Mouse (Mus musculus) brown adipose tissue, adult 24 weeks (tissue): ENCODE data around the gene Cars2. TPM values are rescaled to one million over a fixed set of nuclear protein-coding genes. Genes with fewer than 3 reads are reported as not detected.
A peak's percentile ranks its signal among the peaks of the same experiment; 100 is the strongest.
"Not testable (repeated sequence)": the region's sequence is repeated elsewhere in the genome, so short reads cannot be mapped to it uniquely, and the experiment has no call there.

ENCODE experiments used
- H3K27ac ChIP-seq: fragments of 200-500 bp; replicated peaks from 2 replicates; pipeline ENCODE4 v1.5.1; 2012; ENCODE audit warnings: low read depth, mild to moderate bottlenecking, low read length
- H3K4me1 ChIP-seq: fragments of 200-500 bp; 2 replicates; pipeline ENCODE4 v1.6.1; 2012; ENCODE audit warnings: low read length, mixed read lengths; ENCODE audit not compliant: control insufficient read depth, insufficient read depth, insufficient read length
- H3K4me3 ChIP-seq: fragments of 200-500 bp; 2 replicates; pipeline ENCODE4 v1.5.1; 2012; ENCODE audit warnings: low read depth, mild to moderate bottlenecking, low read length, moderate library complexity; ENCODE audit not compliant: insufficient read depth
- polyA plus RNA-seq: library from polyadenylated mRNA; stranded (reverse); fragments of >200 nt; gene quantifications from 2 replicates; pipeline ENCODE4 v1.2.4, GENCODE M21; 2012; ENCODE audit not compliant: missing spikeins, insufficient read depth, insufficient read length

Gene Cars2
- polyA plus RNA-seq = 43.7 and 44.1 TPM in 2 replicates

DNA sequence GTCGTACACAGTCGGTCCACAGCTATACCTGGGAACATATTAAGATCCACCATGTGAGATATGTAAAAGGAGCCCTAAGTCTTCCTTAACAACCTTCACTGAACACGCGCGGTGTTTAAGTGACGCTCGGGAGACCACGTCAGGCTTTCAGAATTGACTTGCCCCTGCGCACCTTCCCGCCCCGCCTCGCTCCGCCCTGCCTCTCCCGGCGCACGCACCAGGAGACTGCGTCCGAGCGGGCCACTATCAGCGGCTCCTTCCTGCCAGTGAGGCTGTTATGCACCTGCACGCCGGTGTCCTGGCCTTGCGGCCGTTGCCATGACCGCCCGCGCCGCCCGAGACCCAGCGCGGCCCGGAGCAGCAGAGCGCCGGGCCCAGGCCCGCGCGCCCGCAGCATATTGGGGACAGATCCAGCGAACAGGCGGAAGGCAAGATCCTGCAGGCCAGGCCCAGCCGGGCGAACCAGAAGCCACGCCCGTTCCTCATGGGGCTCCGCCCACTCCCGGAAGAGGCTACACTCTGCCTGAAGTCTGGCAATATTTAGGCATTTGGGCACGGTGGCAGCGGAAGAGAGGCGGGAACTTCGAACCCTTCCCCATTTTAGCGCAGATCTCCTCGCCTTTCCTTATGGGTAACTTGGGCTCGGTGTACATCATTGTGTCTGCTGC, at the start of gene Cars2:
TSS of gene Cars2 (minus strand) at position 503 of the 668 bp plus-strand sequence.
- Histone ChIP-seq H3K4me1 (peaks cover 2% of the 10 kb centered on the region; the same call in 1 of the 2 replicates), H3K4me3 (peak within 1 kb of the TSS; percentile 86), H3K27ac (peak within 1 kb of the TSS; percentile 33)

DNA sequence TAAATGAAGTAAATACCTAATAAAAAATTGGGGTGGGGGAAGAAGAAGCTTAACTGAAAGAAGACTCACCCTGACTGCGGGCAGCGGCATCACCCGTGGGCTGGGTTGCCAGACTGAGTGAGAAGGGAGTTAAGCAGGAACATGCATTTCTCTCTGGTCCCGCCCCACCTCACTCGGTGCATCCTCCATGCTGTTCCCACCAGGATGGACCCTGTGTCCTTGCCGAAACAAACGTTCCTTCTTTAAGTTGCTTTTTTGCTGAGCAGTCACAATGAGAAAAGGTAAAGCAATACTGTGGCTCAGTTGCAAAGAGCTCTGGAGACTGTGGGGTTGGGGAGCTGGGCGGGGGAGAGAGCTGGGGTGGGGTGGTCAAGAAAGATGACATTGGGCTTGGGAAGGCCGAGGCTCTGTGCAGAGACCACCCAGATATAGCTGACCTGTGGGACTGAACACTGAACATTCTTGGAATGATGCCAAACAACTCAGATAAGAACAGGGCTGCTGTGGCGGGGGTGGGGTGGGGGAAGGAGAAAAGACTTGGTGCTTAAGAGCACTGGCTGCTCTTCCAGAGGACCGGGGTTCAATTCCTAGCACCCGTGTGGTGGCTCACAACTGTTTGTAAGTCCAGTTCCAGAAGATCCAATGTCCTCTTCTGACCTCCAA, 42.8 kb upstream of the Cars2 start:
- Histone ChIP-seq H3K4me3 (no peak overlapping the region), H3K4me1 (no peaks in the 10 kb centered on the region), H3K27ac (no peak overlapping the region)

DNA sequence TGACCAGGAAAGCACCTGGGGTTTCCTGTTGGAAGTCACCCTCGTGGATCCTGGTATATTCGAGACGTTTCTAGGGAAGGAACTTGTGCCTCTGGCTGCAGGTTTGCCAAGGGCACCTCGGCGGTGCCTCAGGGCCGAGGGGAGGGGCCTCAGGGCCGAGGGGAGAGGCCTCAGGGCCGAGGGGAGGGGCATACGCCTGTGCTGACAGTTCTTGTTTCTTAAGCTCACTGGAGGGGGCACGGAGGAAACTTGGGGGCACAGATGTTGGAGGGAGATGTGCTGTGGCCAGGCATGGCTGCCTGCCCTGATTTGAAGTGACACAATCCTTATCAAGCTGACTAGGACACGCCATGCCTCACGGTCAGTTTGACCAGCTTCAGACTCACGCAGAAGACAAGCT, 41.7 kb upstream of the Cars2 start:
- Histone ChIP-seq H3K27ac (no peak overlapping the region), H3K4me1 (no peaks in the 10 kb centered on the region), H3K4me3 (no peak overlapping the region)

DNA sequence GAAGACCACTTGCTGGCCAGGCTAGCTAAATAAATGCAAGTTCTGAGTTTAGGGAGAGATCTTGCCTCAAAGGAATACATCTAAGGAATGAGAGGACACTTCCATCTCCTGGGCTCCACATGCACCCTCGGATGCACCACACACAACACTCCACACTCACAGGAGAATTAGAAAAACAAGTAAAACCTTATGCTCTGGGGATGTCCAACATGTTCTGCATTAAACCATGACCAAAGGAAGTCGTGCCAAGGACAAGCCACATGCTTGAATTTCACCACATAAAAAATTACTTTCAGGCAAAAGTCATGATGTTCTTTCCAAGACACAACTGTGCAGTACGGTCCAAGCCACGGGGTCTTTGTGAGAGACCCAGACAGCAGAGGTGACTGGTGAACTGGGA, 41.3 kb upstream of the Cars2 start:
- Histone ChIP-seq H3K27ac (no peak overlapping the region), H3K4me3 (no peak overlapping the region), H3K4me1 (no peaks in the 10 kb centered on the region)

DNA sequence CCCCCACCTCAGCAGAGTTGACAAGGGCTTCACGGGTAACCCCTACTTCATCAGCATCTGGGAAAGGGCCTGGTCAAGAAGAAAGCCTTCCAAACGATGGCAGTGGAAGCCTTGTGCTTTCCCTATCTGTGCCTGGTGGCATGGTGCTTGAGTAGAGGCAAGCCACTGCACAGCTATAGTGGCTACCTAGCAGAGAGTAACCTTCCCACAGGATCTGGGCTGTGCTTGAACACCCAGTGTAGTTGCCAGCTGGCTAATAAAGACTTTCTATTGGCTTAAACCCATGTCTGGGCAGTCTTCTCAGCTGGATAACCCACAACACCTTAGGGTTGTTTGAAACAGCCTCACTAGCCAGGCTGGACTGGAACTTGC, 35.8 kb upstream of the Cars2 start:
- no peak overlapping the region for H3K27ac ChIP-seq
- H3K4me3 ChIP-seq = no peak overlapping the region
- no peaks in the 10 kb centered on the region for H3K4me1 ChIP-seq

DNA sequence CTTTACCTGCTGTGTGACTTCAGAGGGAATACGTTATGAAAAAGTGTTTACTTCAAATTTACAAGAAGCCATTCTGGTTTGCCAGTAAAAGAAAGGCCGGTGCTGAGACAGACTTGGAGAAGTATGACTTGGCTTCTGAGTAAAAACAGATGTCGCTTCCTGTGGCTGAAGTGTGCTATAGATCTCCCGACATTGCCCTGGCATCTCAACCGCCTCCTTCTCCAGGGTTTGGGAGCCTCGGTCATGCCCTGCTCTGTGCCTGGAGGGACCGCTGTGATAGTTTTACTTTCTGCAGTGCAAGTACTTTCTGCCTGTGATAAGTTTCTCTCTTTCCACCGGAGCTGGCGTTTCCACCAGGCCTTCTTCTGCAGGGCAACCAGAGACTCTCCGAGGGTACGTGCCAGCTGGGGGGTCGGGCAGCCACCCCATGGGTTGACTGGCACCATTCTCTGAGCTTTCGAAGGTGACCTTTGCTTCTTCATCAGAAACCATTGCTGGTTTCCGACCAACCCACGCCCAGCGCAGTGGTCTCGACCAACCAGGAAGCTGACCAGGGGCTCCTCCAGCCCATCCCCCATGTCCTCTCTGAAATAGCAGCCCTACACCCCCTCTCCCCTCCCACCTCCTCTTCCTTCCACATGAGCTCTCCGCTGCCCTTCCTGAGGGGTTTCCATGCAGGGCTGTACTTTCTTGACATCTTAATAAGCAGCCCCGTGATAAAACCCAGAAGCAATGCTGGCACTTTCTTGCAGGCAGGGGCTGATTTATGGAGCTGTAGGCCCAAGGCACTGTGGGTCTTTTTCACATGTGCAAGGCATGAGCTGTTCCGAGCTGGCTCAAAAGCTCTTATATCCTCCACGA, 35.2 kb upstream of the Cars2 start:
- Histone ChIP-seq H3K27ac (no peak overlapping the region), H3K4me3 (no peak overlapping the region), H3K4me1 (no peaks in the 10 kb centered on the region)

DNA sequence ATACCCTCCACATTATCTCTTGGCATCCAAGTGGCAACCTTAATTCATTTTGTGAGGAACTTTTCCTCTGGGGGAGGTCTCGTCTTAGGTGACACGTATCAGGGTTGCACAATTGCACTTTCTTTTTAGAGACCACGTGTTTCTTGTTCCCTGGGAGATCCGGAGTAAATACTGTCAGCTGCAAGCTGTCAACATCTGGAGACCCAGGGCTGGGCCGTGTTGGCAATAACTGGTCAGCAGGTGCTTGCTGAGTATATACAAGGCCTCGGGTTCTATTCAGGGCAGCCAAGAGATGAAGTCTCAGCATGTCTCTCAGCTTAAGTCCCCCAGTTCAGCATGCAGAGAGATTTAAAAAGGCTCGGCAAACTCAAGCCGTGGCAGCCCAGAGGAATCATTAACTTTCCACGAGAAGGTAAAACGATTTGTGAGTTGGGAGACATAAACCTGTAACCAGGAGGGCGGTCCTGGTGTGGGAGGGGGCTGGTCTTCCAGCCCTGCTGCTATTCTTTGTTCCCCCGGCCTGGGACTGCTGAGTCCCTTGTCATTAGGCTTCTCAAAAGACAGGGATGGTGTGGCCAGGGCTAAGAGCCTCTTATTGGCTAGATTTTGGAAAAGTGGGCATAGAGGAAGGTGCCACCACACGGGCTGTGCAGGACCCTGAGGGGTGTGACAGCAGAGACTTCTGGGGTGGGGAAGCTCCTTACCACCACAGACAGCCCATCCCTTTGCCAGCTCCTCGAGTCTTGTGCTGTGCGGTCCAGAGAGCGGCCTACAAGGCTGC, 25.2 kb upstream of the Cars2 start:
- Histone ChIP-seq H3K4me1 (no peaks in the 10 kb centered on the region), H3K4me3 (peak overlapping the region; percentile 33), H3K27ac (no peak overlapping the region)

DNA sequence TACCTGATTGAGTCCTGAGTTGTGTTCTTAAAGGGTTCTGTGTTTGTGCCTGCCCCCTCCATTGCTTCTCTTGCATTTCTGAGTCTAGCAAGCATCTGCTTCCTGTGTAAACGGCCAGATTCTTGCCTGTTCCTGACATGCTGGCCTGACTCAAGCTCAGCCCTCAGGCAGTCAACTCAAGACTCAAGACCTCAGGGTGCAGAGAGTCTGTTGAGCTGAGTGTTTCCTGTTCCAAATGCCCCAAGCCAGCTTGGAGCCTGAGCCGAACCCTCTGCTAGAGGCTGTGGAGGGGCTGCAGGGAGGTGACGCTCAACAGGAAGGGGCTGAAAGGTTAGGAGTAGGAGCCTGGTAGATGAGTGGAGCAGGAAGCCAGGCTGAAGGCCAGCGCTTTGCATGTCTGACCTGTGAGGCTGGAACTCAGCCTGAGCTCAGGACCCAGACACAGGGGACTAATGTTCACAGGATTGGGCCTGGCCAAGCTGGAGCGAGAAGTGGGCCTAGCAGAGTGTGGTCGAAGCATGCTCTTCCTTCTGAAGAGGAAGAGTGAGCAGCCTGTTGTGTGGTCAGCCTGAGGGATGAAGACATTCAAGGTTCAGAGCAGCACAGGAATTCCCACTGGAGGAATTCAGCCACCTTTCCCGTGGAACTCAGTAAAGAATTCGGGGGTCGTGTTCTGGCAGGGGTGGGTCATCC, 24.5 kb upstream of the Cars2 start:
- Histone ChIP-seq H3K4me1 (no peaks in the 10 kb centered on the region), H3K4me3 (peak overlapping the region; percentile 33), H3K27ac (no peak overlapping the region)

DNA sequence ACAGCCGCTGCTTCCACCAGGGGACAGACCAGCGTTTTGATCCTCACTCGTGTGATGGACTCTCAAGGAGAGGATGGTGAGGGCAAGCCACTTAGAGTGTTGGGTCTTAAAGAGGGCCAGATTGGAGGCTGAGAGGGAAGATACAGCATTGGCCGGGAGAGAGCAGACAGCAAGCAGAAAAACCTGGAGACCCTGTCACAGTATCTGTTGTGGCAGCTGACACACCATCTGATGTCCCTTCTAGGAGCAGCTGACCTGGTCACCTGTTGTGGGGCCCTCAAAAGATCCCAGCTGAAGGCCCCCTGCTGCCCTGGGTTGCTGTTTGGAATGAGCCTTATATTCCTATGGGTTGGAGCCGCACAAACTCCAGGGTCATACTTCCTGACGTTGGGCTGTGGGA, 21.8 kb upstream of the Cars2 start:
- H3K4me3 ChIP-seq = no peak overlapping the region
- no peaks in the 10 kb centered on the region for H3K4me1 ChIP-seq
- no peak overlapping the region for H3K27ac ChIP-seq

DNA sequence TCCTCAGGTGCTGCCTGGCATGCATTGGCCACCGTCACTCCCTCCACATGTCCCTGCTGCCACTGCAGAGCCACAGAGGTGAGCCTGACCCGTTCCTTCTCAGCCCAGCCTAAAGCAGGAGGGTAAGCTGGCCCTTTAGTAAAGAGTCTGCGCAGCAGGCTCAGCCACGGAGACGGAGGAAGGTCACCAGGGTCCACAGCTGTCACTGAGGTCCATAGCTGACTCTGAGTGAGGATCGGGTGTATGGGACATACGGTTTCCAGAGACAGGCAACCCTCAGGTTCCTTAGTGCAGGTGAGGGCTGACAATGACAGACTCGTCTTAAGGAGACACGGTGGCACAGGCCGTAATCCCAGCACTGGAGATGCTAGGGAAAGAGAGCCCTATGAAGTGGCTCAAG, 21.4 kb upstream of the Cars2 start:
- no peak overlapping the region for H3K4me3 ChIP-seq
- H3K4me1 ChIP-seq = no peaks in the 10 kb centered on the region
- no peak overlapping the region for H3K27ac ChIP-seq

DNA sequence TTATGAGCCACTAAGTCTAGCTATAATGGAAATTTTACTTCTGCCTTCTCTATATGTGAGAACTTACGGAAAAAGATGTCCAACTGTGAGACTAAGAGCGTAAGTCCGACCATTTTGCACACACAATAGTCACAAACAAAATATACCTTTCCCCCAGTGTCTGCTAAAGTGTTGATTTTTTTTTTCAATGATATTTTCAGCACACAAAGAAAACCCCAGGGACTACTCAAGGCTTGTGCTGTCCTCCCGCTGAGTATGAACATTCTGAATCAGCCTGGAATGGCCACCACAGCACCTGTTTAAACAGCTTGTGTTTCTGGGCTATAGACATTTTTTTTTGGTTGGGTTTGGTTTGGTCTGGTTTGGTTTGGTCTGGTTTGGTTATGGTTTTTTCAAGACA, 20.2 kb upstream of the Cars2 start:
- no peaks in the 10 kb centered on the region for H3K4me1 ChIP-seq
- no peak overlapping the region for H3K27ac ChIP-seq
- H3K4me3 ChIP-seq = no peak overlapping the region

DNA sequence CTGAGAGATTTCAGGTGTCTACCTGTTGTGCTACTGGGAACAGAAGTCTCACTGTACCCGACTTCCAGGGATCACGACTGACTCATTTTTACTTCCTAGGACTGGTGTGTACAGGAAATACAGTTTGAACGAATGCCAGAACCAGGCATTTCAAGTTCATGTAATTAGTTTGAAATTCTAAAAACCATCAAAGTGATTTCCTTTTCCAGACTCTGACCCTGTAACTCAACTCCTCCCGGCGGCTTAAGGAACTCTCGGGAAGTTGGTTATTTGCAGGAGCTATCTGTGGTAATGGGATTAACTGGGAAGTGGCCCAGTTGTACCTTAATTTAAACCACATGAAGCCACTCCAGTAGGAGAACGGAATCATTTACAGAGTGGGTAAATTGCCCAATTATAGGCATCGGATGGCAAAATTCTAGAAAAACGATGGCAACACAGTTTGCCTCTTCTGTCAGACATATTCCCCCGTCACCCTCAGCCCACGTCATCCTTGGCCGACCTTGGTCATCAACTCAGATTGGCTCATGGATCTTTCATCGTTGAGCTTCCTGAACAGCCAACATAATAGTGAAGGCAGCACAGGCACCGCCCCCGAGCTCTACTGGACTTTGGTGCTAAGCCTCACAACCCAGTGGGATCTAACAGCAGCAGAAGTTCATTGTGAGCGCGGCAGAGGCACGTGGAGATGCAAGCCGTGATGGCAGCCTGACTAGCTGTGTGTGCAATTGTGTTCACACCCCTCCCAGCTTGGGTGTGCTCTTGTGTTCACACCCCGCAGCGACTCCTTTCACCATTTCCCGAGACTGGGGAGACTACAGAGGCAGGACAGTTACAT, 18.9 kb upstream of the Cars2 start:
- Histone ChIP-seq H3K4me3 (no peak overlapping the region), H3K4me1 (no peaks in the 10 kb centered on the region), H3K27ac (no peak overlapping the region)

DNA sequence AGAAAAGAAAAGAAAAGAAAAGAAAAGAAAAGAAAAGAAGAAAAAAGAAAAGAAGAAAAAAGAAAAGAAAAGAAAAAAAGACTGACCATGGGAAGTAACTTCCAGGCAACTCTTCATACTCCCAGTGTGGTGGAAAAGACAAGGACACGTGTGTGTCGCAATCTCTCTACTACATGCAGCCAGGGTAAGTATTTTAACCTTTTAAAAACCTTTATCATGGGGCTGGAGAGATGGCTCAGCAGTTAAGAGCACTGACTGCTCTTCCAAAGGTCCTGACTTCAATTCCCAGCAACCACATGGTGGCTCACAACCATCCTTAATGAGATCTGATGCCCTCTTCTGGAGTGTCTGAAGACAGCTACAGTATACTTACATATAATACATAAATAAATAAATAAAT, 17.6 kb upstream of the Cars2 start:
- not testable (repeated sequence) for H3K27ac ChIP-seq, H3K4me1 ChIP-seq, H3K4me3 ChIP-seq

DNA sequence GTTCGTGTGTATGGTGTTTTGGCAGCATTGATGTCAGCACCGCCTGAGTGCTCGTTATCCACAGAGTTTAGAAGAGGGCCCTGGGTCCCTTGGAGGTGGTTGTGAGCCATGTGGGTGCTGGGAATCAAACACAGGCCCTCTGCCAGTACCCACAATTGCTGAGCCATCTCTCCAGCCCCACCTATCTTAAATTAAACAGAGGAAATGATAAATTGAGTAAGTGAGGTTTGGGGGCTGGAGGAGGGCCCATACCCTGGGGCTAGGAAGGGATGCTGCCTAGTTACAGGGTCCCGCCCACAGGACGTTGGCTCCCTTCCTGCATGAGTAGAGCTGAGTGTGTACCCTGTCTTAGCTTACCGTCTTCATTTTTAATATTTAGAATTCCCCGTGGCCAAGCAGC, 14.1 kb upstream of the Cars2 start:
- no peak overlapping the region for H3K4me3 ChIP-seq
- H3K4me1 ChIP-seq = no peaks in the 10 kb centered on the region
- H3K27ac ChIP-seq = no peak overlapping the region
